ENCODE assay signal across 24 mouse cellular contexts in the genomic region with DNA sequence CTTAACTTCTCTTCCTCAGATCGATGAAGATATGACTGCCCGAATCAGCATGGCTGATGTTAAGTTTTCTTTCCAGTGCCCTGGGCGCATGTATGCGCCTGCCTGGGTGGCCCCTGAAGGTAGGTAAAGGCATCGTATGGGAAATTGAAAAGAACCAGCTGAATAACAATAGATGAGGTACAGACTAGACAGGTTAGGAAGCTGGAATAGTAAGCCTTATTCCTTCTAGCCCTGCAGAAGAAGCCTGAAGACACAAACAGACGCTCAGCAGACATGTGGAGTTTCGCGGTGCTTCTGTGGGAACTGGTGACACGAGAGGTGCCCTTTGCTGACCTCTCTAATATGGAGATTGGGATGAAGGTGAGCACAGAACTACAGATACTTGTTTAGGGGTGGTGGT. TPM values are rescaled to one million over a fixed set of nuclear protein-coding genes. Genes with fewer than 3 reads are reported as not detected.
DNase-seq lines count a peak whose midpoint lies in the region; ATAC-seq lines count a peak whose summit lies in the region.
"Had no signal": no experiment of that assay in that cellular context is flagged by ENCODE, and none has a peak within 500 bp of the region (broad histone marks: within the 10 kb centered on the region; RNA-seq: fewer than 3 reads in every experiment).

No protein-coding gene starts in this region.

- H3K9ac ChIP-seq in liver, embryonic 12.5 days = no peak overlapping the region
- no peak overlapping the region for H3K9ac ChIP-seq in liver, embryonic 13.5 days
- H3K9ac ChIP-seq: embryonic facial prominence, embryonic 12.5 days; forebrain, embryonic 12.5 days had no signal

- intact Hi-C loops in gastrocnemius, postnatal 36 days (cut with DNase I) = no loop called here

- peaks cover 33% of the 10 kb centered on the region for H3K4me1 ChIP-seq in heart, embryonic 10.5 days
- peaks cover 68% of the 10 kb centered on the region for H3K4me1 ChIP-seq in liver, embryonic 12.5 days
- peaks cover 59% of the 10 kb centered on the region for H3K4me1 ChIP-seq in liver, embryonic 13.5 days (replicated peaks)

- ATAC-seq in liver, embryonic 12.5 days = no peak
- no peak for ATAC-seq in liver, embryonic 13.5 days (ENCODE audit: low read depth)
- ATAC-seq in erythroid progenitor cell, adult 5-6 weeks (replicated peaks; ENCODE audit: low FRiP score, poor library complexity, severe bottlenecking) = no peak
- ATAC-seq: activated CD4-positive, CD25-positive, alpha-beta regulatory T cell, adult 4 months; CD4-positive, CD25-positive, alpha-beta regulatory T cell, adult 4 months; forebrain, embryonic 14.5 days; Patski had no signal

- H3K36me3 ChIP-seq in heart, embryonic 10.5 days = peaks cover 46% of the 10 kb centered on the region
- H3K36me3 ChIP-seq in liver, embryonic 12.5 days = peaks cover 52% of the 10 kb centered on the region
- peaks cover 47% of the 10 kb centered on the region for H3K36me3 ChIP-seq in liver, embryonic 13.5 days

- 89% methylated on average over 9 of the region's 9 CpGs for WGBS in heart, embryonic 10.5 days
- 86% methylated on average over 9 of the region's 9 CpGs for WGBS in liver, embryonic 12.5 days (ENCODE audit: insufficient replicate concordance)
- 82% methylated on average over 9 of the region's 9 CpGs for WGBS in liver, embryonic 13.5 days (ENCODE audit: insufficient replicate concordance)

- H3K4me2 ChIP-seq in liver, embryonic 12.5 days = no peak overlapping the region
- no peak overlapping the region for H3K4me2 ChIP-seq in liver, embryonic 13.5 days
- H3K4me2 ChIP-seq: embryonic facial prominence, embryonic 12.5 days; forebrain, embryonic 12.5 days had no signal

- H3K4me3 ChIP-seq in heart, embryonic 10.5 days = no peak overlapping the region
- no peak overlapping the region for H3K4me3 ChIP-seq in liver, embryonic 12.5 days
- H3K4me3 ChIP-seq in liver, embryonic 13.5 days (replicated peaks) = 0 out of 2 replicates have a peak overlapping the region, but pooled peaks have one; percentile 81
- H3K4me3 ChIP-seq: embryonic facial prominence, embryonic 10.5 days; embryonic facial prominence, embryonic 12.5 days; forebrain, embryonic 10.5 days; forebrain, embryonic 12.5 days had no signal

- DNase-seq in gastrocnemius, postnatal 10 days = peak; percentile 1
- no peak for DNase-seq in gastrocnemius, postnatal 36 days
- DNase-seq in heart, embryonic 10.5 days (ENCODE audit: low spot score) = peak; percentile 52
- no peak for DNase-seq in heart, postnatal 4 days
- no peak for DNase-seq in liver
- DNase-seq in liver, embryonic 13.5 days = no peak
- DNase-seq: adrenal gland, adult 8-10 months; adrenal gland, postnatal 14 days; adrenal gland, postnatal 36 days; B cell, adult 2 months; cerebellum, adult 11-12 months; cerebellum, adult 9-10 months had no signal

- H3K27ac ChIP-seq in heart, embryonic 10.5 days = no peak overlapping the region
- 0 out of 2 replicates have a peak overlapping the region, but pooled peaks have one; percentile 27 for H3K27ac ChIP-seq in liver, embryonic 12.5 days
- no peak overlapping the region for H3K27ac ChIP-seq in liver, embryonic 13.5 days
- H3K27ac ChIP-seq: embryonic facial prominence, embryonic 10.5 days; embryonic facial prominence, embryonic 12.5 days; forebrain, embryonic 10.5 days; forebrain, embryonic 12.5 days had no signal

- no peaks in the 10 kb centered on the region for H3K9me3 ChIP-seq in heart, embryonic 10.5 days
- no peaks in the 10 kb centered on the region for H3K9me3 ChIP-seq in liver, embryonic 12.5 days (replicated peaks)
- no peaks in the 10 kb centered on the region for H3K9me3 ChIP-seq in liver, embryonic 13.5 days (replicated peaks)
- H3K9me3 ChIP-seq: embryonic facial prominence, embryonic 10.5 days; embryonic facial prominence, embryonic 12.5 days; forebrain, embryonic 10.5 days; forebrain, embryonic 12.5 days; G1E had no signal

- no peaks in the 10 kb centered on the region for H3K27me3 ChIP-seq in heart, embryonic 10.5 days (ENCODE audit: insufficient read depth, poor library complexity, severe bottlenecking)
- no peaks in the 10 kb centered on the region for H3K27me3 ChIP-seq in liver, embryonic 12.5 days (replicated peaks)
- H3K27me3 ChIP-seq in liver, embryonic 13.5 days = no peaks in the 10 kb centered on the region
- H3K27me3 ChIP-seq: CH12.LX; embryonic facial prominence, embryonic 12.5 days; forebrain, embryonic 12.5 days; Patski had no signal

RNA-seq across cellular contexts. Expression of gene Taf10, which starts 2.2 kb away (rescaled TPM):
- total RNA-seq in gastrocnemius, postnatal 10 days (2021) = 10 to 100 TPM; 79.2 to 81.7 TPM
- total RNA-seq in gastrocnemius, postnatal 36 days (2021) = 10 to 100 TPM; 64.6 to 74.8 TPM
- 153 and 184 TPM in 2 replicates for polyA plus RNA-seq in heart, embryonic 10.5 days (2016; fragmentation: Nextera tagmentation; extraction: Ambion mirVana)
- 100 to 1,000 TPM; 122 to 125 TPM for total RNA-seq in heart, postnatal 4 days (2021)
- polyA plus RNA-seq in liver, embryonic 12.5 days (2016; fragmentation: Nextera tagmentation; extraction: Ambion mirVana) = 232 and 233 TPM in 2 replicates
- 130 and 158 TPM in 2 replicates for polyA plus RNA-seq in liver, embryonic 13.5 days (2015; fragmentation: Nextera tagmentation; extraction: Ambion mirVana)
- 121 and 145 TPM in 2 replicates for total RNA-seq in erythroid progenitor cell, adult 5-6 weeks (2015; ENCODE audit: low replicate concordance)
- 45.8 and 90.2 TPM in 2 replicates for total RNA-seq in erythroid progenitor cell, adult 5-6 weeks (2017; ENCODE audit: low replicate concordance)

RNA-seq across cellular contexts. Expression of gene Rrp8, which starts 4.8 kb away (rescaled TPM):
- total RNA-seq in gastrocnemius, postnatal 10 days (2021) = 10 to 100 TPM in 1 of 2 experiments, 1 to 10 TPM in 1; 9.9 to 13.4 TPM
- total RNA-seq in gastrocnemius, postnatal 36 days (2021) = 10 to 100 TPM in 1 of 2 experiments, 1 to 10 TPM in 1; 9.9 to 13.3 TPM
- 30.9 and 40.6 TPM in 2 replicates for polyA plus RNA-seq in heart, embryonic 10.5 days (2016; fragmentation: Nextera tagmentation; extraction: Ambion mirVana)
- 10 to 100 TPM; 15.1 to 17.8 TPM for total RNA-seq in heart, postnatal 4 days (2021)
- 28.8 and 29.1 TPM in 2 replicates for polyA plus RNA-seq in liver, embryonic 12.5 days (2016; fragmentation: Nextera tagmentation; extraction: Ambion mirVana)
- polyA plus RNA-seq in liver, embryonic 13.5 days (2015; fragmentation: Nextera tagmentation; extraction: Ambion mirVana) = 25.2 and 27.4 TPM in 2 replicates
- total RNA-seq in erythroid progenitor cell, adult 5-6 weeks (2015; ENCODE audit: low replicate concordance) = 4.7 and 8.8 TPM in 2 replicates
- 3.8 and 7.8 TPM in 2 replicates for total RNA-seq in erythroid progenitor cell, adult 5-6 weeks (2017; ENCODE audit: low replicate concordance)

RNA-seq across cellular contexts. Expression of gene Ilk, which starts 5.6 kb away (rescaled TPM):
- 100 to 1,000 TPM; 107 to 128 TPM for total RNA-seq in gastrocnemius, postnatal 10 days (2021)
- 10 to 100 TPM; 44.3 to 45.6 TPM for total RNA-seq in gastrocnemius, postnatal 36 days (2021)
- 371 and 403 TPM in 2 replicates for polyA plus RNA-seq in heart, embryonic 10.5 days (2016; fragmentation: Nextera tagmentation; extraction: Ambion mirVana)
- total RNA-seq in heart, postnatal 4 days (2021) = 100 to 1,000 TPM; 214 to 215 TPM
- polyA plus RNA-seq in liver, embryonic 12.5 days (2016; fragmentation: Nextera tagmentation; extraction: Ambion mirVana) = 149 and 159 TPM in 2 replicates
- polyA plus RNA-seq in liver, embryonic 13.5 days (2015; fragmentation: Nextera tagmentation; extraction: Ambion mirVana) = 125 and 138 TPM in 2 replicates
- 155 and 182 TPM in 2 replicates for total RNA-seq in erythroid progenitor cell, adult 5-6 weeks (2015; ENCODE audit: low replicate concordance)
- total RNA-seq in erythroid progenitor cell, adult 5-6 weeks (2017; ENCODE audit: low replicate concordance) = 73.5 and 103 TPM in 2 replicates

RNA-seq across cellular contexts. Expression of gene Tpp1, which starts 10.1 kb away (rescaled TPM):
- 10 to 100 TPM; 29.5 to 30.0 TPM for total RNA-seq in gastrocnemius, postnatal 10 days (2021)
- 10 to 100 TPM; 37.0 to 40.7 TPM for total RNA-seq in gastrocnemius, postnatal 36 days (2021)
- 76.5 and 95.2 TPM in 2 replicates for polyA plus RNA-seq in heart, embryonic 10.5 days (2016; fragmentation: Nextera tagmentation; extraction: Ambion mirVana)
- 10 to 100 TPM; 40.5 to 42.2 TPM for total RNA-seq in heart, postnatal 4 days (2021)
- polyA plus RNA-seq in liver, embryonic 12.5 days (2016; fragmentation: Nextera tagmentation; extraction: Ambion mirVana) = 62.3 and 64.7 TPM in 2 replicates
- polyA plus RNA-seq in liver, embryonic 13.5 days (2015; fragmentation: Nextera tagmentation; extraction: Ambion mirVana) = 51.2 and 63.6 TPM in 2 replicates
- total RNA-seq in erythroid progenitor cell, adult 5-6 weeks (2015; ENCODE audit: low replicate concordance) = 61.2 and 72.8 TPM in 2 replicates
- total RNA-seq in erythroid progenitor cell, adult 5-6 weeks (2017; ENCODE audit: low replicate concordance) = 35.4 and 38.4 TPM in 2 replicates

RNA-seq across cellular contexts. Expression of gene Dchs1, which starts 45.5 kb away (rescaled TPM):
- 10 to 100 TPM; 17.9 to 27.1 TPM for total RNA-seq in gastrocnemius, postnatal 10 days (2021)
- total RNA-seq in gastrocnemius, postnatal 36 days (2021) = 1 to 10 TPM; 3.1 to 4.0 TPM
- polyA plus RNA-seq in heart, embryonic 10.5 days (2016; fragmentation: Nextera tagmentation; extraction: Ambion mirVana) = 4.2 and 8.6 TPM in 2 replicates
- 10 to 100 TPM; 36.3 to 40.0 TPM for total RNA-seq in heart, postnatal 4 days (2021)
- polyA plus RNA-seq in liver, embryonic 12.5 days (2016; fragmentation: Nextera tagmentation; extraction: Ambion mirVana) = 1.9 and 2.0 TPM in 2 replicates
- 0.73 and 0.74 TPM in 2 replicates for polyA plus RNA-seq in liver, embryonic 13.5 days (2015; fragmentation: Nextera tagmentation; extraction: Ambion mirVana)
- not detected in 2 replicates for total RNA-seq in erythroid progenitor cell, adult 5-6 weeks (2015; ENCODE audit: low replicate concordance)
- not detected in 2 replicates for total RNA-seq in erythroid progenitor cell, adult 5-6 weeks (2017; ENCODE audit: low replicate concordance)
- polyA plus RNA-seq: activated CD4-positive, CD25-positive, alpha-beta regulatory T cell, adult 4 months; CD4-positive, CD25-positive, alpha-beta regulatory T cell, adult 4 months; G1E; Patski had no signal

Comparison
In these comparisons a context has a peak if more than half of its experiments do, and no peak if none do; other contexts are left out.
1. DNase-seq: peak in gastrocnemius, postnatal 10 days (single experiment) and heart, embryonic 10.5 days (single experiment); none in gastrocnemius, postnatal 36 days (0 of 2), heart, postnatal 4 days (single experiment), liver (single experiment) and liver, embryonic 13.5 days (single experiment).